Mouse (Mus musculus): Measurements from ENCODE around the gene Ncor2. TPM values are rescaled to one million over a fixed set of nuclear protein-coding genes. Genes with fewer than 3 reads are reported as not detected.

Ncor2 gene
- polyA plus RNA-seq, 1 experiment from 2014 or later = 27.5 TPM

Other genes with a start within 250 kb of the Ncor2 start
- gene Rflna, start 176.0 kb downstream of the Ncor2 start, polyA plus RNA-seq (2014; fragmentation: Nextera tagmentation; extraction: Ambion mirVana) = 3.0 and 4.7 TPM in 2 replicates
- 47.6 and 50.8 TPM in 2 replicates for gene Scarb1, start 161.9 kb upstream of the Ncor2 start, polyA plus RNA-seq (2014; fragmentation: Nextera tagmentation; extraction: Ambion mirVana)
- 0.15 and 0.30 TPM in 2 replicates for gene Gm10382, start 210.1 kb upstream of the Ncor2 start, polyA plus RNA-seq (2014; fragmentation: Nextera tagmentation; extraction: Ambion mirVana)
- 949 and 989 TPM in 2 replicates for gene Ubc, start 211.0 kb upstream of the Ncor2 start, polyA plus RNA-seq (2014; fragmentation: Nextera tagmentation; extraction: Ambion mirVana)